Mouse (Mus musculus): ENCODE measurements around the gene Ift27.

DNA sequence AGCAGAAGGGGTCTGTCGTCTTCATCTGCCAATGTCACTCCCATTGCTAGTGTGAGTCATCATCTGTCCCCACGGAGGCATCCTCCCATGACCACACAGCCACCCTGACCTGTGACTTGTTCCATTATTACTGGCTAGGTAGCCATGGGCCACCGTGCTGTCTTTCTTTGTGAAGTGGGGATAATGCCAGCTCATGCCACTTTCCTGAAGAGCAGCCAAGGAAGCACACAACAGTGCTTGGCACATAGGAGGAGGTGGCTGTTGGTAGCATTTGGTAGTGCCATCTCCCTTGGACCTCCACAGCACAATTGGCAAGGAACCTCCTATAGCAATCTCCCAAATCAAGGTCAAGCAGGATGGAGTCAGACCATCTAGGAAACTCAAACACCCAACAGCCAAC lies 20.4 kb upstream of the Ift27 start:
- no peak for TF ChIP-seq GATA1 (IDR thresholded peaks at IDR 0.05; ENCODE audit: borderline replicate concordance, low read length)
- TF ChIP-seq CTCF (IDR thresholded peaks at IDR 0.05; ENCODE audit: low read depth, low read length) = no peak
- TF ChIP-seq POLR2AphosphoS5 (IDR thresholded peaks at IDR 0.05; ENCODE audit: insufficient replicate concordance, low read depth, low read length) = no peak
- no peak for TF ChIP-seq GATA2 (IDR thresholded peaks at IDR 0.05; ENCODE audit: borderline replicate concordance, low read depth, low read length)
- TF ChIP-seq TAL1 (conservative IDR thresholded peaks at IDR 0.05; ENCODE audit: low read depth, low read length) = no peak

Data from G1E (cell line).